Mouse (Mus musculus): ENCODE data around the gene Gtf2ird1. TPM values are rescaled to one million over a fixed set of nuclear protein-coding genes. Genes with fewer than 3 reads are reported as not detected.
A peak's percentile ranks its signal among the peaks of the same experiment; 100 is the strongest.

The Gtf2ird1 gene
- total and polyA plus RNA-seq, 2 experiments = 6.5 to 15.3 TPM

- H3K79me2 ChIP-seq (ENCODE audit: control insufficient read depth, insufficient read depth, low read length) = no peaks in the 10 kb centered on the region
- H3K36me3 ChIP-seq (ENCODE audit: control insufficient read depth, insufficient read depth, low read length) = no peaks in the 10 kb centered on the region
- TF ChIP-seq POLR2A (IDR thresholded peaks at IDR 0.05; ENCODE audit: extremely low read depth, insufficient read depth, low read length) (no peak), CTCF (IDR thresholded peaks at IDR 0.05; ENCODE audit: low read depth, low read length) (no peak)
- H3K4me1 ChIP-seq (ENCODE audit: control insufficient read depth, insufficient read depth, low read length) = no peaks in the 10 kb centered on the region
- peak; percentile 46 for DNase-seq (ENCODE audit: extremely low read depth, low read depth, low spot score)
- no peaks in the 10 kb centered on the region for H3K27me3 ChIP-seq (ENCODE audit: control insufficient read depth, insufficient read depth, low read length)
- no peak overlapping the region for H3K27ac ChIP-seq (replicated peaks; ENCODE audit: insufficient read depth, low read depth, low read length)
- no peak overlapping the region for H3K9ac ChIP-seq (ENCODE audit: low read depth, low read length)
- WGBS = 51% methylated on average over 2 of the region's 2 CpGs
- H3K4me3 ChIP-seq (ENCODE audit: insufficient read depth, low read depth, low read length) = no peak overlapping the region
Observed at GRCm38 (mm10) chr5:134330082-134330481, 126.4 kb downstream of the Gtf2ird1 start.

- H3K27me3 ChIP-seq (ENCODE audit: control insufficient read depth, insufficient read depth, low read length) = no peaks in the 10 kb centered on the region
- no peak overlapping the region for H3K4me3 ChIP-seq (ENCODE audit: insufficient read depth, low read depth, low read length)
- H3K36me3 ChIP-seq (ENCODE audit: control insufficient read depth, insufficient read depth, low read length) = no peaks in the 10 kb centered on the region
- H3K27ac ChIP-seq (replicated peaks; ENCODE audit: insufficient read depth, low read depth, low read length) = no peak overlapping the region
- DNase-seq (ENCODE audit: extremely low read depth, low read depth, low spot score) = no peak
- H3K4me1 ChIP-seq (ENCODE audit: control insufficient read depth, insufficient read depth, low read length) = no peaks in the 10 kb centered on the region
- H3K79me2 ChIP-seq (ENCODE audit: control insufficient read depth, insufficient read depth, low read length) = no peaks in the 10 kb centered on the region
- no peak overlapping the region for H3K9ac ChIP-seq (ENCODE audit: low read depth, low read length)
- no peak for TF ChIP-seq POLR2A (IDR thresholded peaks at IDR 0.05; ENCODE audit: extremely low read depth, insufficient read depth, low read length)
- TF ChIP-seq CTCF (IDR thresholded peaks at IDR 0.05; ENCODE audit: low read depth, low read length) = no peak
- 69% methylated on average over 4 of the region's 4 CpGs for WGBS
Observed at GRCm38 (mm10) chr5:134329311-134329710, 127.2 kb downstream of the Gtf2ird1 start.

GRCm38 (mm10) chr5:134328482-134329001 is 128.0 kb downstream of the Gtf2ird1 start:
- Histone ChIP-seq H3K36me3 (ENCODE audit: control insufficient read depth, insufficient read depth, low read length) (no peaks in the 10 kb centered on the region), H3K4me1 (ENCODE audit: control insufficient read depth, insufficient read depth, low read length) (no peaks in the 10 kb centered on the region), H3K27me3 (ENCODE audit: control insufficient read depth, insufficient read depth, low read length) (no peaks in the 10 kb centered on the region), H3K27ac (replicated peaks; ENCODE audit: insufficient read depth, low read depth, low read length) (no peak overlapping the region), H3K79me2 (ENCODE audit: control insufficient read depth, insufficient read depth, low read length) (no peaks in the 10 kb centered on the region), H3K9ac (ENCODE audit: low read depth, low read length) (no peak overlapping the region), H3K4me3 (ENCODE audit: insufficient read depth, low read depth, low read length) (no peak overlapping the region)
- DNase-seq (ENCODE audit: extremely low read depth, low read depth, low spot score) = no peak
- no peak for TF ChIP-seq CTCF (IDR thresholded peaks at IDR 0.05; ENCODE audit: low read depth, low read length)
- WGBS = 76% methylated on average over 6 of the region's 6 CpGs

- TF ChIP-seq CTCF (IDR thresholded peaks at IDR 0.05; ENCODE audit: low read depth, low read length) = no peak
- no peak for TF ChIP-seq POLR2A (IDR thresholded peaks at IDR 0.05; ENCODE audit: extremely low read depth, insufficient read depth, low read length)
- H3K27ac ChIP-seq (replicated peaks; ENCODE audit: insufficient read depth, low read depth, low read length) = no peak overlapping the region
- 50% methylated on average over 13 of the region's 13 CpGs for WGBS
- H3K4me3 ChIP-seq (ENCODE audit: insufficient read depth, low read depth, low read length) = no peak overlapping the region
- peaks cover 4% of the 10 kb centered on the region; the same call in 1 of the 2 replicates for H3K4me1 ChIP-seq (ENCODE audit: control insufficient read depth, insufficient read depth, low read length)
- H3K9ac ChIP-seq (ENCODE audit: low read depth, low read length) = no peak overlapping the region
- no peaks in the 10 kb centered on the region for H3K36me3 ChIP-seq (ENCODE audit: control insufficient read depth, insufficient read depth, low read length)
- H3K79me2 ChIP-seq (ENCODE audit: control insufficient read depth, insufficient read depth, low read length) = no peaks in the 10 kb centered on the region
- no peaks in the 10 kb centered on the region for H3K27me3 ChIP-seq (ENCODE audit: control insufficient read depth, insufficient read depth, low read length)
- peak; percentile 59 for DNase-seq (ENCODE audit: extremely low read depth, low read depth, low spot score)
Observed at GRCm38 (mm10) chr5:134325856-134326566, 130.5 kb downstream of the Gtf2ird1 start.

GRCm38 (mm10) chr5:134323869-134324268 is 132.6 kb downstream of the Gtf2ird1 start:
- WGBS = 63% methylated on average over 2 of the region's 2 CpGs
- peaks cover 4% of the 10 kb centered on the region; the same call in 1 of the 2 replicates for H3K4me1 ChIP-seq (ENCODE audit: control insufficient read depth, insufficient read depth, low read length)
- no peak overlapping the region for H3K27ac ChIP-seq (replicated peaks; ENCODE audit: insufficient read depth, low read depth, low read length)
- H3K4me3 ChIP-seq (ENCODE audit: insufficient read depth, low read depth, low read length) = no peak overlapping the region
- TF ChIP-seq POLR2A (IDR thresholded peaks at IDR 0.05; ENCODE audit: extremely low read depth, insufficient read depth, low read length) (no peak), CTCF (IDR thresholded peaks at IDR 0.05; ENCODE audit: low read depth, low read length) (no peak)
- H3K79me2 ChIP-seq (ENCODE audit: control insufficient read depth, insufficient read depth, low read length) = no peaks in the 10 kb centered on the region
- DNase-seq (ENCODE audit: extremely low read depth, low read depth, low spot score) = no peak
- H3K36me3 ChIP-seq (ENCODE audit: control insufficient read depth, insufficient read depth, low read length) = no peaks in the 10 kb centered on the region
- no peaks in the 10 kb centered on the region for H3K27me3 ChIP-seq (ENCODE audit: control insufficient read depth, insufficient read depth, low read length)
- no peak overlapping the region for H3K9ac ChIP-seq (ENCODE audit: low read depth, low read length)

GRCm38 (mm10) chr5:134323311-134323710 is 133.2 kb downstream of the Gtf2ird1 start:
- no peak for TF ChIP-seq POLR2A (IDR thresholded peaks at IDR 0.05; ENCODE audit: extremely low read depth, insufficient read depth, low read length)
- TF ChIP-seq CTCF (IDR thresholded peaks at IDR 0.05; ENCODE audit: low read depth, low read length) = no peak
- no peak for DNase-seq (ENCODE audit: extremely low read depth, low read depth, low spot score)
- Histone ChIP-seq H3K4me1 (ENCODE audit: control insufficient read depth, insufficient read depth, low read length) (peaks cover 4% of the 10 kb centered on the region; the same call in 1 of the 2 replicates), H3K9ac (ENCODE audit: low read depth, low read length) (no peak overlapping the region), H3K4me3 (ENCODE audit: insufficient read depth, low read depth, low read length) (no peak overlapping the region), H3K79me2 (ENCODE audit: control insufficient read depth, insufficient read depth, low read length) (no peaks in the 10 kb centered on the region), H3K27ac (replicated peaks; ENCODE audit: insufficient read depth, low read depth, low read length) (no peak overlapping the region), H3K36me3 (ENCODE audit: control insufficient read depth, insufficient read depth, low read length) (no peaks in the 10 kb centered on the region), H3K27me3 (ENCODE audit: control insufficient read depth, insufficient read depth, low read length) (no peaks in the 10 kb centered on the region)
- WGBS = 84% methylated on average over 13 of the region's 13 CpGs
